Mouse (Mus musculus) stomach, postnatal 0 days (tissue): ENCODE measurements around the gene Olfr837.

Experiments
- CTCF ChIP-seq: IDR thresholded peaks from 2 replicates; pipeline ENCODE4 v1.5.1; 2016; ENCODE audit warnings: antibody characterized with exemption, low read depth, mild to moderate bottlenecking, moderate library complexity
- EP300 ChIP-seq: optimal IDR thresholded peaks from 2 replicates; pipeline ENCODE3; 2016; ENCODE audit warnings: antibody characterized with exemption

- TF ChIP-seq CTCF (no peak), EP300 (no peak)
These were observed at the start of gene Olfr837 for GRCm38 (mm10) chr9:19136017-19136416.
